Mouse (Mus musculus) heart, postnatal 14 days (tissue): Measurements from ENCODE around the gene Dazl. TPM values are rescaled to one million over a fixed set of nuclear protein-coding genes. Genes with fewer than 3 reads are reported as not detected.

Experiments
- DNase-seq, 2 experiments: peaks; one replicate each; pipeline ENCODE4 v3.0.0; 2021 to 2022
- intact Hi-C: fragments of 180-260 bp; cut with DNase I; formaldehyde crosslinking; loops from one replicate; pipeline ENCODE4 v1.15.1; 2025
- long read RNA-seq, 2 experiments: library from polyadenylated mRNA; stranded (forward); transcript quantifications; one replicate each; pipeline ENCODE4 v2.0.0; 2021
- total RNA-seq, 2 experiments: library from RNA; stranded (reverse); gene quantifications; 2 replicates each; pipeline ENCODE4 v1.2.3; 2021

The Dazl gene
- under 1 TPM; 0.17 TPM for total RNA-seq
- long read RNA-seq, experiment 1, partial matches to known transcripts = 0 of 1 reads
- long read RNA-seq, experiment 1, other reads (novel, unspliced or antisense) = 1 of 1 reads
- long read RNA-seq, experiment 2 = 0 reads

DNA sequence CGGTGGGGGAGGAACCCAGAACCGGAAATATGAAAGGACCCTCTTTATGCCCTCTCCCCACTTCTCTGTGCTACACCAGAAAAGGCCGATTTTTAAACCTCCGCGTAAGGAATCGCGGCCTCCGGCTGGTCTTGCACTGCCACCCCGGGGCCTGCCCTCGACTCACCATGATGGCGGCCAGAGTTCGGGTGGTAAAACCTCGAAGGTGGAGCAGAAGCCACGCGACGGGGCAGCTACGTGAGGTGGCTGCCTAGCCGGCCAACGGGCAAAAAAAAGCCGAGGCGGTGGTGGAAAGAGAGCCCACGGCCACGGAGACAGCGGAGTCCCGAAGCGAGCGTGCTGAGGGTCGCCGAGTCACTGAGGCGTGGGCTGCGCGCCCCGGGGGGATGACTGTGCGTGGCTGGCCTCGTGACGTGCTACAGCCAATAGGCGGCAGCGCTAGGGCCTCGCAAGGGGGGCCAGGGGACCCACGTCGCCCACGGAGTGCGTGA lies at the start of gene Dazl:
Dazl (minus strand) TSS at position 396 of the 491 bp plus-strand sequence.
- peak in 1 of 2 experiments; percentile 9 for DNase-seq
- intact Hi-C loops = loop anchor here (5.0 kb wide), 2 partner anchors 334 to 356 kb away; no protein-coding TSS in a partner anchor

- intact Hi-C loops = no loop called here
- no peak for DNase-seq
Observed at GRCm38 (mm10) chr17:50341850-50342544, 48.6 kb upstream of the Dazl start.

DNA sequence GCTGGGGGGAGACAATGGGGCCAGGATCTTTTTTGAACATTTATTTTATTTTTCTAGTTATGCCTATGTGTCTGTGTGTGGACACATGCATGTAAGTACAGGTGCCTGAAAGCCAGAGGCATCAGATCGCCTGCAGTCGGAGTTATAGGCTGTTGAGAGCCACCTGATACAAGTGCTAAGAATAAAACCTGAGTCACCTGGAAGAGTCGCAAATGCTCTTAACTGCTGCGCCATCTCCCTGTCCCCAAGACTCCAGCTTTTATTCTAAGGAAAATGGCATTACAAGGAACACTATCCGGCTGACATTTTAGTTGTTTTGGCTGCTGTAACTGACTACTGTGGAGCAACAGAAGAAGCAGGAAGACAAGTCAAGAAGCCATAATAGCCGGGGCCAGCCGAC lies 45.5 kb upstream of the Dazl start:
- intact Hi-C loops = no loop called here
- DNase-seq = no peak

GRCm38 (mm10) chr17:50335776-50336175 lies 42.3 kb upstream of the Dazl start:
- intact Hi-C loops = no loop called here
- DNase-seq = no peak

DNA sequence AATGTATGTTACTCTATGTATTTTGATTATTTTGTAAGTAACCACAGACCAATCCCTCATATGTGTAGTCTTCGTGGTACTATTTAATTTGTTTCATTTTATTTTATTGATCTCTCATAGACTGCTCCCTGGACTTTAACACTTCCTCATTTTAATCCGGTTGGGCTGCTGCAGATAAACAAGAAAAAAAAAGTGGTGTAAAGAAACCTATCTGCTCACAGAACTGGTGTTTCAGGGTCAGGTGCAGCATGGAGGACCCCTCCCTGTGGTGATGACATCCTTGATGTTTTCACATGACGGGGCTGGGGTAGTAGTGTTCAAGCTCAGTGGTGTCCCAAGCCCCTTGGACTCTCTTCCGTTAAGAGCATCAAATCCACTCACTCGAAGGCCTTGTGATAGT lies 41.3 kb upstream of the Dazl start:
- DNase-seq = no peak
- intact Hi-C loops = no loop called here

- intact Hi-C loops = no loop called here
- DNase-seq = no peak
Observed at GRCm38 (mm10) chr17:50332012-50332300, 38.5 kb upstream of the Dazl start.

DNA sequence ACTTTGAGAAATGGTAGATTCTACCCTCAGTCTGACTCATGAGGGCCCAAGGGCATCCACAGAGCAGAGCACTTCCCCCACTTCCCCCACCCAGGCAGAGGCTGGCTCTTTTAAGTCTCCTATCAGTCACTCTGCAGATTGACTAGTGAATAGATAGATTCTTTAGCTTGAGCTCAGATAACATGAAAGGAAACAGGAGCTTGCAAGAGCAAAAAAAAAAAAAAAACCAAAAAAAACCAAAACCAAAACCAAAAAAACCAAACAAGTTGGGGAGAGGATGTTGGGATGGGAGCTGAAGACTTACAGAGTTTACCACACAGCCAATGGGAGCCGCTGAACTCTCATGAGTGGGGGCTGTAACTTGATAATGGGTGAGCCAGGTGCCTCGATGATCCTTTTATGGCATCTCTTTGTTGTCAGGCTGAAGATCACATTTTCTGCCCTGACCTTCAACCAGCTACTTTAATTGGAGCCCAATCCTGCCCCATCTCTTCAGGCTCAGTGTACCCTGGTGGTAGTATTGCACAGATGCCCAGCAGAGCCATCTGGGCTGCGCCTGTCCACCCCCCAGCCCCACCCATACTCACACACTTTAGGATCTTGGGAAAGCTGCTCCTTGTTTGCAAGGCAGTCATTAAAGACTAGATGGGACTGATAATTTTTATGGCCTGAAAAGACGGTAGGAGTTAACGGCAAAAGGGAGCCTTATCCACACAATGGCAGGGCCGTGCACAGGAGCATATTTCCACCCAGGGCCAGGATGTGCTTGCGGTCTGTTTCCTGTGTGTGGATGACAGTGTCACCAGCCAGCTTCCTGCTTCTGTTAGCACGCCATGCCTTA lies 38.0 kb upstream of the Dazl start:
- DNase-seq = peak; percentile 19 to 28
- intact Hi-C loops = no loop called here

GRCm38 (mm10) chr17:50330245-50330644 lies 36.8 kb upstream of the Dazl start:
- DNase-seq = no peak
- intact Hi-C loops = no loop called here

DNA sequence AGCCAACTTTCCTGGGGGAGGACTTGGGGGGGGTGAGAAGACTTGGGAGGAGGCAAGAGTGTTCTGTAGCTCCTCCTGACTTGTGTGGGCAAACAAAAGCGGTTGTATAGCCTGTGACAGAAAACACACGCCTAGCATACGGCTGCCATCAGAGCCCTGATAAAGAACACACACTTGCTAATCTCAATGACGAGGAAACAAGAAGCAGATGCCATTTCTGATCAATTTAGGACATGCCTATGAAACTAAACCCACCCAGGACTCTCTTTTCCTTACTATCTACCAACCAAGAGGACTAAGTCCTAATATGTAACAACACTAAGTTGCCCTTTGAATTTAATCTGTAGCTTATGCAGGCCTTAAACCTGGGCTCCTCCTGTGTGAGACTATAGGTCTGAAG lies 31.2 kb upstream of the Dazl start:
- intact Hi-C loops = no loop called here
- no peak for DNase-seq

- intact Hi-C loops = no loop called here
- no peak for DNase-seq
Observed at GRCm38 (mm10) chr17:50318810-50319209, 25.4 kb upstream of the Dazl start.

DNA sequence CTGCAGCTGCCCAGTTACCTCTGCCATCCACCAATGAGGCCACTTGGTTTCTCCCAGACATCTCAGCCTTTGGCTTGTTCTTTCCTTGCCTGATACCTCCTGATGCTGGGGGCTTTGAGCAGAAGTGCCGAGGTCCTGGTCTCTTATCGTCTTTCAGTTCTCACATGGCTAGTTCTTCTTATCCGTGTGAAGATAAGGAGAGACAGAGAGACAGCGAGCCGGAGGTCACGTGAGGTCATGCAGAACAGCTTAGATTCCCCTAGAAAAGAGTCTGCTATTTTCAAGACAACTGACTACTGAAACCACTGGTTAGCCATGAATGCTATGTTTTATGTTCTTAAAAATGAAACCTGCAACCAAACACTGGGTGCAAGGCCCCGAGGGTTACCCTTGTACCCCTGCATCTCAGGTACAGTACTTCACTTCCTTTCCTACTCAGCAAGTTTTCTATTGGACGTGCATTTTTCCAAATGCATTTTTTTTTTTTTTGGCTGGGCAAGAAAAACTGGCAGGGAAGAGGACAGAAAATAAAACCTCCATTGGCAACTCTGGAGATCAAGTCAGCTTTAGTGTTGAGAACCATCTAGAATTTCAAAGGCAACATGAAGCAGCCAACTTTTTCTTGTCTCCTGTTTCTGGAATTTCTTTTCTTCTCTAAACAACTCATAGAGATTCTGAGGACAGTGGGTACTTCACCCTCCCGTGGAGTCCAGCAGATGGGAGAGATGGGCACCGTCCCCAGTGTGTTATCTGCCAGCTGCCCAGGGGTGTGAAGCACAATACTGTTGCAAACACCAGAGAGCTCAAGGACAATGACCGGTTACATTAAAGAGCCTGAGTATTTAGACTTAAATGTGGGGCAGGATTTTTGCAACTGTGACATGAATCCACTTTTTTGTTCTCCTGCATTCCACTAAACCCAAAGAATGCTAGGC lies 23.0 kb upstream of the Dazl start:
- intact Hi-C loops = no loop called here
- DNase-seq = no peak

GRCm38 (mm10) chr17:50310148-50310802 lies 16.8 kb upstream of the Dazl start:
- no peak for DNase-seq
- intact Hi-C loops = no loop called here

DNA sequence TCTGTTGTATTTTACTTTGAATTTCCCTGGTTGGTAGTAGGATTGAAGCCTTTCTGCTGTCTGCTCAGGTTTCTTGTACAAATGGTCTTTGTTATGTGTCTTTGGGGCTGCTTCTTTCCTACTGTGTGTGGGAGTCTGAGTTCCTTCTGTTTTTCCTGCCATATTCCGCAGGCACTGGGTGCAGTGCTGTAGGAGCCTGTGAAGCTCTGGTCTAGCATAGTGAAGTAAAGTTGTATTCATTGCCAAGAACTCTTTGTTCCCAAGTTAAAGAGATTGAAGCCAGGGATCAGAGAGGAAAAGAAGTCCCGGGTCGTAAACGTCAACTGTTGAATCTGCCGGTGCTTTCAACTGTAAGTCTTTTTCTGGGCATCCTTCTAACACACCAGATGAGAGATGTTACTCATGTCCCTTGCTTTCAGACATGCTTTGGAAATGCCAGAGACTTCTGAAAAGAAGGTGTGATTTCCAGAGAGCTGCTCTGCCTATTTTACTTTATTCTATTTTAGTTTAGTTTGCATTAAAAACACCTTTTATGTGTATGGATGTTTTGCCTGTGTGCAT lies 16.2 kb upstream of the Dazl start:
- DNase-seq = no peak
- intact Hi-C loops = no loop called here

DNA sequence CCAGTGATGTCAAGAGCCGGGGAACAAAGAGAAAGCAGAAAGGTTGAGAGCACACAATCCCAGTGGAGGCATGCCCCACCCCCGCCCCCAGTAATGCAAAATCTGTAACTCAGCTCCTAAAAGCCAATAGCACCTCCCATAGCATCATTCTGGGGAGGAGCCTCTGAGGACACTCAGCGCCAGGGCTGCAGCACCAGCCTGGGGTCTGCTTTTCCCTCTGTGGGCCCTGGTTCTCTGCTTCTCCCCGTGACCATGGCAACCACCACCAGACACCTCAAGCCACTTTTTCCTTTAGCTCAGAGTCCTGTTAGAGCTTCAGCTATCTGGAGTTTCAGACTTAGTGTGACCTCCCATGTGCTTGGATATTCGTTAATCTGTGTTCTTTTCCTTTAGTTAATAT lies 15.4 kb upstream of the Dazl start:
- intact Hi-C loops = no loop called here

GRCm38 (mm10) chr17:50308059-50308647 lies 14.7 kb upstream of the Dazl start:
- intact Hi-C loops = no loop called here
- DNase-seq = no peak

More for the DNA sequence above, 15.4 kb upstream of the Dazl start:
- no peak for DNase-seq

GRCm38 (mm10) chr17:50302867-50303266 lies 9.4 kb upstream of the Dazl start:
- no peak for DNase-seq
- intact Hi-C loops = no loop called here

DNA sequence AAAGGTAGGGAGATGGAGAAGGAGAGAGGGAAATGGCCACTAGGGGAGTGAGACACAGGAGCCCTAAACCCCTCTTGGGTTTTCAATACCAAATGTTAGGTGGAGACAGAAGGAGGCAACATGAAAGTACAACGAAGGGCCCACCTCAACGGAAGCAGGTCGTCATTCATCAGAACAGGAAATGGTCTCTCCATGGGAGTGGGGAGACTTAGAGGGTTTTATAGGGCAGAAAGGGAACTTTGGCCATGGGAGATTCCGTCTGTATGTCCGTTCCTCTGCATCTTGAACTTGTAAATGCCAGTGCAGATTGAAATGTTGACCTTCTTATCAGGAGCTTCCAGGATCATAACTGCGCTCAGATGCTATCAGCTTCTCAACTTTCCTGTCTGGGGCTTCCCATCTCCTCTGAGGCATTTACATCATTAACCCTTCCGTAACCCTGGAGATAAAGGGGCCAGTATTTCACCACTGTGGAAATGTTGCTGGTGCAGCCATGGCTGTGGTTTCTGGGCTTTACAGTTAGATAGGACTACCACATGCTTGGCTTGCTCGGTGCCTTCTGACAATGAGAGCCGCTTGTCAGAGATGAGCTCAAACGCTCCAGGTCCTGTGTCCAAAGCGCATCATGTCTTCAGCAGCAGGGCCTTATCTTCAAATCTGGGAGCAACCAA lies 6.9 kb upstream of the Dazl start:
- intact Hi-C loops = no loop called here

DNA sequence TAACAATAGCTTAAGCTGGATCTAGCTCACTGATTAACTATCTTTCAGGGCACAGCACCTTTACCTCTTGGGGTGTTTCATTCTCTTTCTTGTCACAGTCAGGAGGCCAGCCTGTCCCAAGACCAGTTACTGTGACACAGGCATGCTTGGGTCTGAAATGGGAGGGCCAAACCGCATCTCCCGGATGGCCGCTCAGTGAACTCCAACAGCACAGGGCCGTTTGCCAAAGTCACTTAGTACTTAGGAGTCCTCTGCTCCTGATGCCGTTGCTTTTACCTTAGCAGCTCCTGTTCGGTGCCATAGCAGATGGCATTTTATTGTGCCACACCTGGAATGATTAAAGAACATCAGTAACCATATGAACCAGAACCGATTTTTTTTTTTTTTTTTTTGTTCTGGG lies 5.4 kb upstream of the Dazl start:
- intact Hi-C loops = no loop called here
- DNase-seq = peak in 1 of 2 experiments; percentile 26

More for the DNA sequence above, 6.9 kb upstream of the Dazl start:
- no peak for DNase-seq

- intact Hi-C loops = loop anchor here (5.0 kb wide), 2 partner anchors 333 to 357 kb away; no protein-coding TSS in a partner anchor
- DNase-seq = no peak
Observed at GRCm38 (mm10) chr17:50294726-50295125, 1.3 kb upstream of the Dazl start.
